Mouse (Mus musculus) liver, adult 10 weeks (tissue): ENCODE measurements around the gene Olfr171. TPM values are rescaled to one million over a fixed set of nuclear protein-coding genes. Genes with fewer than 3 reads are reported as not detected.

ENCODE experiments used
- polyA plus RNA-seq: library from polyadenylated mRNA; stranded (reverse); fragments of 350-450 nt; fragmentation: Illumina TruSeq; extraction: RNeasy Lipid Tissue Mini Kit (QIAGEN cat#74804); gene quantifications from one replicate; pipeline ENCODE4 v1.2.3, GENCODE M21; 2014; ENCODE audit warnings: low read depth, low replicate concordance

Gene Olfr171
- not detected for polyA plus RNA-seq

DNA sequence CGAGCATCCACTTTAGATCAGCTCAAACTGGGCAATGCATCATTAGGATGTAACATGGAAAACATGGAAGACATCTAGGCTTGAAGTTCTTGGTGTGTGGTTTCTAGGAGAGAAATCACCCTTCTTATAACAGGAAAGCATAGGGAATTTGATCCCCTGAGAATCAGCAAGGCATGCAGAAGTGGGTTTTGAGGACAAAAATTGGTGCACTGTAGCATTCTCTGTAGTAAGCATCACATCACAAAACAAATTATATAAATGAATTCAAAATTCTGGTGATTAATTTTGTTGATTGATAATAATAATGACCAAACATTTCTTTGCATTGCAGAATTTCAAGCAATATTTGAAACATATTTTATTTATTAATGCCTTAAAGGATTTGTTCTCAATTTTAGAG lies at the start of gene Olfr171:
TSS of gene Olfr171 (minus strand) at position 101 of the 400 bp plus-strand sequence.

DNA sequence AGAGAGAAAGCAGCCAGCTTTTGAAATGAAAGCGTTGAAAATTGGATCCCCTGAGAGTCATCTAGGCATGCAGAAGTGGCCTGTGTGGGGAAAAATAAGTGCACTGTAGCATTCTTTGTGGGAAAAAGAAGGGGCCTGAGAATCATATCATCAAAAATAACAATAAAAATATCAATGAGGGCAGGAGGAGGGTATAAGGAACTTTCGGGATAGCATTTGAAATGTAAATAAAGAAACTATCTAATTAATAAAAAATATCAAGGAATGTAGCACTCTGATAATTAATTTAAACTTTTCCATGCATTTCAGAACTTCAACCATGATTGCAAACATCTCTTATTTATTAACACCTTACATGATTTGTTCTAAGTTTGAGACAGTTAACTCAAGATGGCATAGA lies 17.9 kb downstream of the Olfr171 start, which contains the start of gene Olfr170:
TSS of gene Olfr170 (minus strand) at position 101 of the 400 bp plus-strand sequence.

Other genes starting within 250 kb of the Olfr171 start
- not detected for gene Olfr165, start 206.8 kb downstream of the Olfr171 start, polyA plus RNA-seq
- not detected for gene Olfr166, start 146.2 kb downstream of the Olfr171 start, polyA plus RNA-seq
- gene Olfr167, start 107.7 kb downstream of the Olfr171 start, polyA plus RNA-seq, result not detected
- gene Olfr168, start 94.4 kb downstream of the Olfr171 start, polyA plus RNA-seq, result not detected
- not detected for gene Olfr169, start 58.1 kb downstream of the Olfr171 start, polyA plus RNA-seq
- not detected for gene Olfr170, start 18.0 kb downstream of the Olfr171 start, polyA plus RNA-seq
- gene Lamp3, start 76.5 kb upstream of the Olfr171 start, polyA plus RNA-seq, result not detected
- 0.40 TPM for gene B3gnt5, start 130.3 kb upstream of the Olfr171 start, polyA plus RNA-seq